ENCODE assay signal across 25 mouse cellular contexts in genomic region chr10:62283206-62283792, GRCm38 (mm10). TPM values are rescaled to one million over a fixed set of nuclear protein-coding genes. Genes with fewer than 3 reads are reported as not detected.
DNase-seq lines count a peak whose midpoint lies in the region; ATAC-seq and TF ChIP-seq lines count a peak whose summit lies in the region.
"Had no signal": no experiment of that assay in that cellular context is flagged by ENCODE, and none has a peak within 500 bp of the region (broad histone marks: within the 10 kb centered on the region; RNA-seq: fewer than 3 reads in every experiment).

No protein-coding gene starts in this region.

- in situ Hi-C loops in ES-E14 (cut with MboI; ENCODE audit: low sequenced_read_pairs in 2 of 2, unreplicated experiment in 2 of 2), result no loop called here

- peak; percentile 60 for ATAC-seq in frontal cortex, adult (ENCODE audit: low TSS enrichment)
- no peak for ATAC-seq in forebrain, embryonic 15.5 days (replicated peaks)
- ATAC-seq: forebrain, postnatal 0 days; intestine, embryonic 16.5 days had no signal

- H3K27ac ChIP-seq in ES-E14 (ENCODE audit: insufficient read depth, low read depth, low read length, poor library complexity, severe bottlenecking), result peak overlapping the region; percentile 64
- H3K27ac ChIP-seq in forebrain, embryonic 15.5 days (replicated peaks), result no peak overlapping the region
- H3K27ac ChIP-seq: forebrain, embryonic 12.5 days; heart, adult 2 months; heart, embryonic 15.5 days; hindbrain, embryonic 13.5 days had no signal

- H3K36me3 ChIP-seq in E14TG2a.4 (ENCODE audit: insufficient read depth, low read length), result peaks cover 38% of the 10 kb centered on the region
- peaks cover 15% of the 10 kb centered on the region for H3K36me3 ChIP-seq in ES-E14 (ENCODE audit: control insufficient read depth, insufficient read depth, low read length, poor library complexity, severe bottlenecking)
- H3K36me3 ChIP-seq in forebrain, embryonic 15.5 days, result peaks cover 45% of the 10 kb centered on the region

- no peak overlapping the region for H3K4me2 ChIP-seq in forebrain, embryonic 15.5 days (replicated peaks)
- H3K4me2 ChIP-seq: forebrain, embryonic 12.5 days; heart, embryonic 11.5 days; heart, embryonic 15.5 days; hindbrain, embryonic 13.5 days had no signal

- no peak for TF ChIP-seq CTCF in E14TG2a.4 (conservative IDR thresholded peaks at IDR 0.05; ENCODE audit: low read length)

- H3K4me1 ChIP-seq in E14TG2a.4 (replicated peaks; ENCODE audit: low read depth, low read length) (peaks cover 77% of the 10 kb centered on the region), ES-E14 (ENCODE audit: control insufficient read depth in 2 of 2, insufficient read depth in 2 of 2, low read length in 2 of 2, poor library complexity in 1 of 2) (peaks cover 8 to 11% of the 10 kb centered on the region in 2 experiments)
- no peaks in the 10 kb centered on the region for H3K4me1 ChIP-seq in forebrain, embryonic 15.5 days
- H3K4me1 ChIP-seq: forebrain, embryonic 12.5 days; hindbrain, embryonic 13.5 days had no signal

- no peaks in the 10 kb centered on the region for H3K27me3 ChIP-seq in E14TG2a.4 (ENCODE audit: insufficient read depth, low read length)
- no peaks in the 10 kb centered on the region for H3K27me3 ChIP-seq in forebrain, embryonic 15.5 days
- H3K27me3 ChIP-seq: forebrain, embryonic 12.5 days; heart, embryonic 15.5 days; hindbrain, embryonic 13.5 days had no signal

- 79% methylated on average over 4 of the region's 4 CpGs for WGBS in forebrain, embryonic 15.5 days

- DNase-seq in frontal cortex, postnatal 25 days (ENCODE audit: low spot score in 2 of 2), result no peak
- DNase-seq in ES-E14 (ENCODE audit: low read depth, low spot score), result no peak
- peak; percentile 84 for DNase-seq in fat pad, adult 2 months (ENCODE audit: extremely low read depth, low read depth, low spot score)
- no peak for DNase-seq in urinary bladder, postnatal 25 days (ENCODE audit: low spot score)
- DNase-seq in cerebellum, postnatal 14 days, result no peak
- DNase-seq: adrenal gland, adult 2 months; adrenal gland, postnatal 25 days; cerebellum, adult 8-10 months; forebrain, postnatal 0 days; gastrocnemius, postnatal 36 days; heart, adult 2 months; heart, postnatal 14 days; kidney, adult 8-10 months had no signal

- H3K9ac ChIP-seq in ES-E14 (ENCODE audit: insufficient read depth, low read depth, low read length, poor library complexity, severe bottlenecking), result peak overlapping the region; percentile 36; the same call in 1 of the 2 replicates
- H3K9ac ChIP-seq in forebrain, embryonic 15.5 days (replicated peaks), result no peak overlapping the region
- H3K9ac ChIP-seq: forebrain, embryonic 12.5 days; forebrain, postnatal 0 days; heart, embryonic 15.5 days; hindbrain, embryonic 13.5 days had no signal

- H3K4me3 ChIP-seq in E14TG2a.4 (replicated peaks; ENCODE audit: low read length), result peak overlapping the region; percentile 18
- H3K4me3 ChIP-seq in ES-E14 (ENCODE audit: insufficient read depth in 1 of 2, low read depth in 1 of 2, low read length in 2 of 2, poor library complexity in 1 of 2, severe bottlenecking in 1 of 2), result no peak overlapping the region; a peak in 1 of 4 replicates
- no peak overlapping the region for H3K4me3 ChIP-seq in forebrain, embryonic 15.5 days
- H3K4me3 ChIP-seq: forebrain, embryonic 12.5 days; heart, adult 2 months; heart, embryonic 15.5 days; hindbrain, embryonic 13.5 days had no signal

- H3K9me3 ChIP-seq in E14TG2a.4 (ENCODE audit: low read length) (no peaks in the 10 kb centered on the region), ES-E14 (ENCODE audit: control insufficient read depth, insufficient read depth, low read depth, low read length) (no peaks in the 10 kb centered on the region)
- no peaks in the 10 kb centered on the region for H3K9me3 ChIP-seq in forebrain, embryonic 15.5 days
- H3K9me3 ChIP-seq: forebrain, embryonic 12.5 days; heart, embryonic 15.5 days; hindbrain, embryonic 13.5 days had no signal

TF ChIP-seq in ES-E14, 5 proteins besides CTCF, POLR2A, EP300 and RAD21:
- no peak for TF ChIP-seq MAFK (IDR thresholded peaks at IDR 0.05; ENCODE audit: insufficient read depth, low read depth, low read length)
- TF ChIP-seq CHD2 (IDR thresholded peaks at IDR 0.05; ENCODE audit: low read depth, low read length), result no peak
- TF ChIP-seq HCFC1 (IDR thresholded peaks at IDR 0.05; ENCODE audit: borderline replicate concordance, insufficient read depth, low read length), result no peak
- TF ChIP-seq ZNF384 (IDR thresholded peaks at IDR 0.05; ENCODE audit: low read depth, low read length), result no peak
- TF ChIP-seq ZC3H11A (IDR thresholded peaks at IDR 0.05; ENCODE audit: borderline replicate concordance, low read depth, low read length), result no peak

RNA-seq across cellular contexts. Expression of gene Tacr2, which starts 31.1 kb away (rescaled TPM):
- 0.18 and 0.26 TPM in 2 replicates for total RNA-seq in ES-E14 (2012; rRNA removed)
- polyA plus RNA-seq in forebrain, embryonic 15.5 days (2015; fragmentation: Nextera tagmentation; extraction: Ambion mirVana), result not detected in 2 replicates
- total RNA-seq: forebrain, postnatal 0 days; gastrocnemius, adult 8-10 months; gastrocnemius, postnatal 36 days; heart, adult 2 months; heart, postnatal 14 days; hematopoietic stem cell, adult 5-6 weeks; MEL had no signal
- polyA plus RNA-seq: embryonic facial prominence, embryonic 11.5 days; forebrain, embryonic 12.5 days; forebrain, postnatal 0 days; heart, adult 2 months; heart, embryonic 11.5 days; heart, embryonic 15.5 days; hindbrain, embryonic 13.5 days had no signal

RNA-seq across cellular contexts. Expression of gene Tspan15, which starts 52.2 kb away (rescaled TPM):
- total RNA-seq in ES-E14 (2012; rRNA removed), result 10.1 and 26.3 TPM in 2 replicates
- polyA plus RNA-seq in forebrain, embryonic 15.5 days (2015; fragmentation: Nextera tagmentation; extraction: Ambion mirVana), result 14.4 and 17.0 TPM in 2 replicates
